Mouse (Mus musculus): ENCODE measurements around the gene Aipl1.

The Aipl1 gene

GRCm38 (mm10) chr11:72037409-72037808 is at the start of gene Aipl1:
Aipl1 (minus strand) TSS chr11:72037509.
- DNase-seq (ENCODE audit: low spot score): no peak

- no peak for DNase-seq (ENCODE audit: low spot score)
These were observed 49.1 kb upstream of the Aipl1 start for GRCm38 (mm10) chr11:72086251-72087046.

- DNase-seq (ENCODE audit: low spot score): no peak
These were observed 47.0 kb upstream of the Aipl1 start for GRCm38 (mm10) chr11:72084337-72084736.

- no peak for DNase-seq (ENCODE audit: low spot score)
These were observed 45.3 kb upstream of the Aipl1 start for GRCm38 (mm10) chr11:72082601-72083000.

GRCm38 (mm10) chr11:72080461-72080860 is 43.2 kb upstream of the Aipl1 start:
- DNase-seq (ENCODE audit: low spot score): no peak

- no peak for DNase-seq (ENCODE audit: low spot score)
These were observed 41.3 kb upstream of the Aipl1 start for GRCm38 (mm10) chr11:72078647-72079046.

- no peak for DNase-seq (ENCODE audit: low spot score)
These were observed 40.7 kb upstream of the Aipl1 start for GRCm38 (mm10) chr11:72078056-72078455.

- DNase-seq (ENCODE audit: low spot score): no peak
These were observed 36.9 kb upstream of the Aipl1 start for GRCm38 (mm10) chr11:72074230-72074629.

- peak; percentile 41 for DNase-seq (ENCODE audit: low spot score)
These were observed 35.1 kb upstream of the Aipl1 start for GRCm38 (mm10) chr11:72072331-72072905.

- no peak for DNase-seq (ENCODE audit: low spot score)
These were observed 33.4 kb upstream of the Aipl1 start for GRCm38 (mm10) chr11:72070733-72071132.

- DNase-seq (ENCODE audit: low spot score): no peak
These were observed 30.7 kb upstream of the Aipl1 start for GRCm38 (mm10) chr11:72068026-72068425.

GRCm38 (mm10) chr11:72067326-72067725 is 30.0 kb upstream of the Aipl1 start:
- DNase-seq (ENCODE audit: low spot score): no peak

GRCm38 (mm10) chr11:72066330-72066729 is 29.0 kb upstream of the Aipl1 start:
- peak; percentile 60 for DNase-seq (ENCODE audit: low spot score)

GRCm38 (mm10) chr11:72065103-72065502 is 27.8 kb upstream of the Aipl1 start:
- no peak for DNase-seq (ENCODE audit: low spot score)

GRCm38 (mm10) chr11:72064414-72064813 is 27.1 kb upstream of the Aipl1 start:
- no peak for DNase-seq (ENCODE audit: low spot score)

- DNase-seq (ENCODE audit: low spot score): no peak
These were observed 23.8 kb upstream of the Aipl1 start for GRCm38 (mm10) chr11:72061093-72061620.

GRCm38 (mm10) chr11:72060416-72060815 is 23.1 kb upstream of the Aipl1 start:
- DNase-seq (ENCODE audit: low spot score): no peak

GRCm38 (mm10) chr11:72057166-72057565 is 19.9 kb upstream of the Aipl1 start:
- DNase-seq (ENCODE audit: low spot score): no peak

GRCm38 (mm10) chr11:72055176-72055575 is 17.9 kb upstream of the Aipl1 start:
- DNase-seq (ENCODE audit: low spot score): no peak

- peak; percentile 92 for DNase-seq (ENCODE audit: low spot score)
These were observed 15.3 kb upstream of the Aipl1 start for GRCm38 (mm10) chr11:72052636-72053035.

- no peak for DNase-seq (ENCODE audit: low spot score)
These were observed 14.9 kb upstream of the Aipl1 start for GRCm38 (mm10) chr11:72052221-72052620.

- peak; percentile 63 for DNase-seq (ENCODE audit: low spot score)
These were observed 13.9 kb upstream of the Aipl1 start for GRCm38 (mm10) chr11:72050895-72051858.
